Mouse (Mus musculus): ENCODE measurements around the gene Ezh2.

Gene Ezh2

GRCm38 (mm10) chr6:47552280-47552679 is 42.9 kb downstream of the Ezh2 start:
- DNase-seq (ENCODE audit: low spot score in 2 of 2), result no peak

GRCm38 (mm10) chr6:47535333-47535732 is 59.8 kb downstream of the Ezh2 start:
- DNase-seq (ENCODE audit: low spot score in 2 of 2), result no peak

GRCm38 (mm10) chr6:47532547-47532946 is 62.6 kb downstream of the Ezh2 start:
- no peak for DNase-seq (ENCODE audit: low spot score in 2 of 2)

GRCm38 (mm10) chr6:47527655-47528054 is 67.5 kb downstream of the Ezh2 start:
- no peak for DNase-seq (ENCODE audit: low spot score in 2 of 2)

- no peak for DNase-seq (ENCODE audit: low spot score in 2 of 2)
Measured at GRCm38 (mm10) chr6:47527129-47527528, 68.0 kb downstream of the Ezh2 start.

- DNase-seq (ENCODE audit: low spot score in 2 of 2), result no peak
Measured at GRCm38 (mm10) chr6:47526446-47526845, 68.7 kb downstream of the Ezh2 start.

GRCm38 (mm10) chr6:47525041-47525440 is 70.1 kb downstream of the Ezh2 start:
- no peak for DNase-seq (ENCODE audit: low spot score in 2 of 2)

GRCm38 (mm10) chr6:47522431-47522830 is 72.7 kb downstream of the Ezh2 start:
- DNase-seq (ENCODE audit: low spot score in 2 of 2), result no peak

- DNase-seq (ENCODE audit: low spot score in 2 of 2), result no peak
Measured at GRCm38 (mm10) chr6:47520030-47520429, 75.1 kb downstream of the Ezh2 start.

- no peak for DNase-seq (ENCODE audit: low spot score in 2 of 2)
Measured at GRCm38 (mm10) chr6:47494562-47494961, 100.6 kb downstream of the Ezh2 start.

- DNase-seq (ENCODE audit: low spot score in 2 of 2), result no peak
Measured at GRCm38 (mm10) chr6:47482027-47482426, 113.1 kb downstream of the Ezh2 start.

Data from right cerebral cortex, postnatal 10 days (tissue).